Mouse (Mus musculus): ENCODE measurements around the gene Gm49368.
"Not testable (repeated sequence)": the region's sequence is repeated elsewhere in the genome, so short reads cannot be mapped to it uniquely, and the experiment has no call there.

Gene Gm49368

GRCm38 (mm10) chr7:128128741-128129720, 66.5 kb downstream of the Gm49368 start, which contains the start of gene Itgax:
Gene Itgax, plus strand, starts transcription at chr7:128129547.
- no peak for DNase-seq (ENCODE audit: low spot score in 2 of 2)

- DNase-seq (ENCODE audit: low spot score in 2 of 2), result no peak
Observed at GRCm38 (mm10) chr7:128132148-128132547, 69.7 kb downstream of the Gm49368 start.

GRCm38 (mm10) chr7:128133596-128133995, 71.1 kb downstream of the Gm49368 start:
- no peak for DNase-seq (ENCODE audit: low spot score in 2 of 2)

- DNase-seq (ENCODE audit: low spot score in 2 of 2), result no peak
Observed at GRCm38 (mm10) chr7:128136927-128137326, 74.4 kb downstream of the Gm49368 start.

GRCm38 (mm10) chr7:128139611-128140010, 77.1 kb downstream of the Gm49368 start:
- DNase-seq (ENCODE audit: low spot score in 2 of 2), result peak in 1 of 2 experiments; percentile 8

- DNase-seq (ENCODE audit: low spot score in 2 of 2), result no peak
Observed at GRCm38 (mm10) chr7:128150970-128151369, 88.5 kb downstream of the Gm49368 start.

GRCm38 (mm10) chr7:128154076-128154475, 91.6 kb downstream of the Gm49368 start, which contains the start of gene Itgad:
Gene Itgad, plus strand, starts transcription at chr7:128154376.
- no peak for DNase-seq (ENCODE audit: low spot score in 2 of 2)

GRCm38 (mm10) chr7:128154924-128155323, 92.4 kb downstream of the Gm49368 start:
- DNase-seq (ENCODE audit: low spot score in 2 of 2), result no peak

- DNase-seq (ENCODE audit: low spot score in 2 of 2), result not testable (repeated sequence)
Observed at GRCm38 (mm10) chr7:128158688-128159354, 96.3 kb downstream of the Gm49368 start.

- DNase-seq (ENCODE audit: low spot score in 2 of 2), result peak in 1 of 2 experiments; percentile 2
Observed at GRCm38 (mm10) chr7:128164001-128164400, 101.5 kb downstream of the Gm49368 start.

- peak in 1 of 2 experiments; percentile 6 for DNase-seq (ENCODE audit: low spot score in 2 of 2)
Observed at GRCm38 (mm10) chr7:128166391-128166790, 103.9 kb downstream of the Gm49368 start.

GRCm38 (mm10) chr7:128169996-128170395, 107.5 kb downstream of the Gm49368 start:
- DNase-seq (ENCODE audit: low spot score in 2 of 2), result peak in 1 of 2 experiments; percentile 3
